Mouse (Mus musculus): ENCODE measurements around the gene Nkpd1.
"Not testable (repeated sequence)": the region's sequence is repeated elsewhere in the genome, so short reads cannot be mapped to it uniquely, and the experiment has no call there.

Gene Nkpd1

GRCm38 (mm10) chr7:19506326-19506725, 11.3 kb upstream of the Nkpd1 start:
- no peak for DNase-seq (ENCODE audit: low read depth, low spot score)

DNA sequence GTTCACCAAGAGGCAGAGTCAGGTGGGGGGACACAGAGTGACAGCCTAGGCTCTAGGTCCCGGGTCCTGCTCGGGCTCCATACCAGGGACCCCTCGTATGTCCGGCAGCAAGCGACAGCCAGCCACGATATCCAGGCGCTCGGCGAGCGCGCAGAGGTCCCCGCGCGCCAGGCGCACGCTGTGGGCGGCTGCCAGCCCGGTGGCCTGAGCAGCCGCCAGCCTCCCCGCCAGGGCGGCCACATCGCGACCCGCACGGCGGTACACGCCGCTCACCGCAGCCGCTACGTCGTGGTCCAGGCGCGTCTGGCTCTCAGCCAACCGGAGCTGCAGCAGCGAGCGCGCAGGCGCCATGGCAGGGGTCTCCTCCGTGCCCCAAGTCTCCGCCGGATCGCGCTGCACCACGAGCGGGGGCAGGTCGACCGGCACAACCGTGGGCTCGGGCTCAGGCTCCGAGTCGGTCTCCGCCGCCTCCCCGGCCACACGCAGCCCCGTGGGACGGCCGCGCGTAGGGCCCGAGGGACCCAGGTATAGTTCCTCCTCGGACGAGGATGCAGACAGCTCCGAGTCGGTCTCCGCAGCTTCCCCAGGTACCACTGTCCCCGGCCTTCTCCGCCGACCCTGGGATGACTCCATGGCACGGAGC, 10.5 kb upstream of the Nkpd1 start:
- DNase-seq (ENCODE audit: low read depth, low spot score), result no peak

DNA sequence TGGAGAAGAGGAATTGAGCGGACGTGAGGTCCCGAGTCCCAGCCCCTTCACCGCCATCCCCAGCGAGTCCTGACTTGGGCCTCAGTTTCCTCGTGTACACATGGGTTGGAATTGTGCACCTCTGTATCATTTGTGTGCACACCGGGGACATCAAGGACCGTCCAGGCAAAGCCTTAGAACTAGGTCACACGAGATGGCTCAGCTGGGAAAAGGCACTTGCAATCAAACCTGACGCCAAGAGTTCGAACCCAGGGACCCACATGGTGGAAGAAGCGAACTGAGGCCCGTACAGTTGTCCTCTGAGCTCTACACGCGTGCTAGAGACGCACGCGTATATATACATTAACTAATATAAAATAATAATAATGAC, 10.0 kb upstream of the Nkpd1 start:
- DNase-seq (ENCODE audit: low read depth, low spot score), result no peak

GRCm38 (mm10) chr7:19508150-19508923, 9.3 kb upstream of the Nkpd1 start, which contains the start of the genes Bloc1s3 and Trappc6a:
Bloc1s3 (minus strand) TSS chr7:19508367.
Trappc6a (plus strand) TSS chr7:19508395.
- peak; percentile 90 for DNase-seq (ENCODE audit: low read depth, low spot score)

DNA sequence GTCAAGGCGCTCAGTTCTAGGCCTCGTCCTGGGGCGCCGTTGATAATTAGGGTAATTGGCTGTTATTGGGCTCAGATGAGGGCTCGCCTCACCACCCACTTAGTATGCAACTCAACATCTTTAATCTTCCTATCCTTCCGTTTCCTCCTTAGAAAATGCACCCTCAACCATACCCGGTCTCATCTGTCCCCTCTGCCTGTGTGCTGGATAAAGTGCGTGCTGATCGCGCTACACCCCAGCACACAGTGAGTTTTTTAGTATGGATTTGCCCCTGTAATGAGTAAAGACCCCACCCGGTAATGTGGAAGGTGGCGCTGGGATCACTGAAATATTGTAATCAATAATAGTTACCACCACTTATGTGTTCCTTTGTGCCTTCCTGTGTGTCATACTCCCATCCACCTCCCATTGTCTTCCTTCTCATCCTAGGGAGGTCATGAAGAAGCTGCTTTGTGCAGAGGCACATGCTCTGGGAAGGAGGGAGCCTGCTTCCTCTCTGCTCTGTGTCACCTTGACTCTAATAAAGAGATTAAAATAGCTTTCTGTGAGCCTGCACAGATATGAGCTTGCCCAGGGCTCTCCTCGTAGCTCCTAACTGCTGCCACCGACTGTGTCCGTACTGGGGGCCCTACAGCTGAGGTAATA, 8.6 kb upstream of the Nkpd1 start:
- no peak for DNase-seq (ENCODE audit: low read depth, low spot score)

- no peak for DNase-seq (ENCODE audit: low read depth, low spot score)
These were observed 7.9 kb upstream of the Nkpd1 start for GRCm38 (mm10) chr7:19509786-19510185.

DNA sequence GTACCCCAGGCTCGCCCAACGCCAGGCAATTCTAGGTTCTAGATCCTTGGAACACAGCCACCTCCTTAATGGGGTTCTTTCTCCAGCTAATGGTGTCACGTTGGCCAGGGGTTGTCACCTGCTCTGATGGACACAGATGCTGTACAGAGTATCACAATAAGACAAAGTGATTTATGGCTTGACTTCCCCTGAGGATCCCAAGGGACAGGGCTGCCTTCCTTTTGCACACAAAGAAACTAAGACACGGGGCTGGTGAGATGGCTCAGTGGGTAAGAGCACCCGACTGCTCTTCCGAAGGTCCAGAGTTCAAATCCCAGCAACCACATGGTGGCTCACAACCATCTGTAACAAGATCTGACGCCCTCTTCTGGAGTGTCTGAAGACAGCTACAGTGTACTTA, 5.7 kb upstream of the Nkpd1 start:
- DNase-seq (ENCODE audit: low read depth, low spot score), result not testable (repeated sequence)

- DNase-seq (ENCODE audit: low read depth, low spot score), result no peak
These were observed 5.3 kb upstream of the Nkpd1 start for GRCm38 (mm10) chr7:19512353-19512752.

DNA sequence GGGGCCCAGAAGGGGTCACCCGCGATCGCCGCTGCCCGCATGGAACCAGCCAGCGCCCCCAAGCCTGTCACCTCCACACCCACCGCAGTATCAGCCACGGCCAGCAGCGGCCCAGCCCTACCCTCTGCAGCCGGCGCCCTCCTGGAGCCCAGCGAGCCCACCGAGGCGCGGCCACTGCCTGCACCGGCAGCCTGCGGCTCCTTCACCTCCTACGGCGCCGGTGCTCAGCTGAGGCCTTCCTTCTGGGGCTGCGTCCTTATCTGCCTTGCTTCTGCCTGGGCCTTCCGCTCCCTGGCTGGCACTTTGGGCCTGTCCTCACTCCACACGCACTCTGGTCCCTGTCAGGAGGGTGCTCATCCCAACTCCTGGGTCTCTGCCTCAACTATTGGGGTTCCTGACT, 2.4 kb downstream of the Nkpd1 start:
- DNase-seq (ENCODE audit: low read depth, low spot score), result no peak

- no peak for DNase-seq (ENCODE audit: low read depth, low spot score)
These were observed 5.5 kb downstream of the Nkpd1 start for GRCm38 (mm10) chr7:19523017-19523756.

DNA sequence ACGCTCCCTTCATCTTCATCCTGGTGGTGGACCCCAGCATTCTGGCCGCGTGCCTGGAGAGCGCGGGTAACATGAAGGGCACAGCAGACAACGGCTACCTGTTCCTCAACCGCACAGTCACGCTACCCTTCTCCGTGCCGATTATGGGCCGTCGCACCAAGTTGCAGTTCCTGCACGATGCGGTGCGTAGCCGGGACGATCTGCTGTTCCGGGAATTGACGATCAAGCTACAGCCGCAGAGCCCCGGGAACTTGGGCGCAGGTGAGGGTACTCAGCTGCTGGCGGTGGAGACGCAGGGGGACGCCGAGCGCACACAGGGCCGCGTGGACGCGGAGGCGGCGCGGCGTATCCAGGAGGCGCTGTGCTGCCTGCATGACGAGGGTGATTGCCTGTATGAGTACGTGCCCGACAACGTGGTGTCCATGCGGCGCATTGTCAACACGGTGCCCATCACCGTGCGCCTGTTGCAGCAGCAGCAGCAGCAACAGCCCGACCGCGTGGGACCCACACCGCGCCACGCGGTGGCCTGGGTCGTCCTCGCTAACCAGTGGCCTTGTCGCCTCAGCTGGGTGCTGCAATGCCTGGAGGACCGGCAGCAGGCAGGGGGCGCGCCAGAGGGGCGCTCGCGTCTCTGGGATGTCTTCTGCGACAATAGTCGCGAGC, 6.2 kb downstream of the Nkpd1 start:
- no peak for DNase-seq (ENCODE audit: low read depth, low spot score)

DNA sequence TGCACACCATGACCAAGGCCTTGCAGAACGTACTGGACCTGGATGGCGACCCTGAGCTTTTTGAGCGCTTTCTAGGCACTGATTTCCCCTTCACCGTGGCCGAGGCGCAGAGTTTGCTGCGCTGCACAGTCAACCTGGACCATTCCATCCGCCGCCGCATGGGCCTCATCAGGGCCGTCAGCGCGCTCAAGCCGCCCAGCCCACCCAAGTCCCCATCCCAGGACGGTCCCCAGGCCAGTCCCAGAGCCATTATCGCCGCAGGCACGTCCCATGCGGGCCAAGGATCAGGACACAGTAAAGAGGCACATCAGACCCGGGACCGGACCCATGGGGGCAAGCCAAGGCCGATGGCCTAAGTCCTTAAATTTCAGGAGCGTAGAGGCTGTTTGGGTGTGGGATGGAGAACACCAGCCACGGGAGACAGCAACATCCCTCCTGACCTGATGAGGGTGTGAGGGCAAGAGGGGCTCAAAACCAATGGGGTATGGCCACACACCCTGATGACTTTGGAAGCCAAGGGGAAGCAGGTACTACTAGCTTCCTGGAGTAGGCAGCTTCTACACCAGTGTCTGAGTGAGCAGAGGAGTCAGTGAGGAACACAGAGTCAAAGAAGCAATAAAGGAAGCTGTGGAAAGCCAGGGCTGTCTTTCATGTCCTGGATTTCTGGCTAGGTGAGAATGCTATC, 6.9 kb downstream of the Nkpd1 start:
- no peak for DNase-seq (ENCODE audit: low read depth, low spot score)

DNA sequence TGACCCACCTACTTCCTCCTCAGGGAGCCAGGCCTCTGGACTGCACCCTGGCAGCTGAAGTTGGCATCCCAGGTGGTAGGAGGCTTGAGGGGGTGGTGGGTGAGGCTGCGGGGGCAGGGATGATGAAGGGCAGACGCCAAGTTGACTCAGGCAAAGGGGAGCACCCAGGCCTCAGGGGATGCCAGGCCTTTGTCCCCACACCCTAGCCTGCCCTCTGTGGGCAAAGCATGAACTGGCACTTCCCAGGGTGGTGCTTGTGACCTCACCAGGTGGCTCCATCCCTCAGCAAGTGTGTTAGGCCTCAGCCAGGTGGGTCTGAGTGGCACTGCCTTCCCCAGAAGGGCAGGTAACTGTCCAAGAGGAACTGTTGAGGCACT, 7.5 kb downstream of the Nkpd1 start:
- DNase-seq (ENCODE audit: low read depth, low spot score), result no peak

DNA sequence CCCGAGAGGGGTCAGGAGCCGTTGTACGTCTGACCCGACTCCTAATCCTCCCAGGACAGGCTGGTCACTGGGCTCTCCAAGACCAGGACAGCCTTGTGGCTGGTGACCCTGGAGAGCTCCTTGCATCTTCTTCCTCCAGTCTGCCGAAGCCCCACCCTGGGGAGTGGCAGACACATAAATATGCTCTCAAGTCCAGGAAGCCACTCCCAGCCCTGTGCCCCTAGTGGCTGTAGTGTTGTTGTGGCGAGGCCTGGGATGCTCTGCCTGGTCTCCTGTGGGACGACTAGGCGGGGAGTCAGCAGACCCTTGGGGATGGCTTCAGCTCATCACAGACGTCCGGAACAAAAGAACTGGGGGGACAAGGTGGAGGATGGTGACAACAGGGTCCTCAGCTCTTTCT, 13.4 kb downstream of the Nkpd1 start:
- DNase-seq (ENCODE audit: low read depth, low spot score), result no peak

DNA sequence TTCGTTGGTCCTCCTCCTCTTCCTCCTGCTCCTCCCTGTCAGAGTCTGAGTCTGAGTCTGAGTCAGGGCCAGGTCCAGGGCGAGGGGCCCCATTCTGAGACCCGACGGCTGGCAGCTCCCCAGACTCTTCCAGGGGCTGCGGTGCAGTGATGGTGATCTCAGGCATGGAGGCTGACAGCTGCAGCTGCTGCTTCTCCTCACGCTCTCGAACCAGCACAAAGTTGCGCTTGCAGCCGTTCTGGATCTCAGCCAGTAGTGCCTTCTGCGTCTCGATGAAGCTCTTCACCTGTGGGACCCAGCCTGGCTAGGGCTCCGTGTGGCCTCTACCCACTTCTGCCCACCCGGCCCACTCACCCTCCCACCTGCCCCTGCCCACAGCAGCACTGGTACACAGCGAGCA, 14.6 kb downstream of the Nkpd1 start:
- DNase-seq (ENCODE audit: low read depth, low spot score), result no peak

DNA sequence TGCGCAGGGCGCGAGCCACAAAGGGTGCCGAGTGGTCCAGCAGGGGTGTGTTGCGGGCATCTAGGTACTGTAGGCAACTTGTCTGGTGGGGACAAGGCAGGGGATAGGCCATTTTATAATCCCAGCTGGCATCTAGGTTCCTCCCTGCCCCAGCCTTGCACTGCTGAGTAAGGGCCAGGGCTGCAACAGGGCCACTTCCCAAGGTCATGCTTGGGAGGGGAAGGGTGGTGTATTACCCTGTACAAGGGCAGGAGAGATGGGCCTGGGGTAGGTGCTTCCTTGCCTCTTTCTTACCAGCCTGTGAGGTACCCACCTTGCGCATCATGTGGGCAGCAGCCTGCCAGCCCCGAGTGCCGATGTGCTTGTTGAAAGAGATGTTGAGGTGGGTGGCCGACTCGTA, 17.0 kb downstream of the Nkpd1 start:
- no peak for DNase-seq (ENCODE audit: low read depth, low spot score)

DNA sequence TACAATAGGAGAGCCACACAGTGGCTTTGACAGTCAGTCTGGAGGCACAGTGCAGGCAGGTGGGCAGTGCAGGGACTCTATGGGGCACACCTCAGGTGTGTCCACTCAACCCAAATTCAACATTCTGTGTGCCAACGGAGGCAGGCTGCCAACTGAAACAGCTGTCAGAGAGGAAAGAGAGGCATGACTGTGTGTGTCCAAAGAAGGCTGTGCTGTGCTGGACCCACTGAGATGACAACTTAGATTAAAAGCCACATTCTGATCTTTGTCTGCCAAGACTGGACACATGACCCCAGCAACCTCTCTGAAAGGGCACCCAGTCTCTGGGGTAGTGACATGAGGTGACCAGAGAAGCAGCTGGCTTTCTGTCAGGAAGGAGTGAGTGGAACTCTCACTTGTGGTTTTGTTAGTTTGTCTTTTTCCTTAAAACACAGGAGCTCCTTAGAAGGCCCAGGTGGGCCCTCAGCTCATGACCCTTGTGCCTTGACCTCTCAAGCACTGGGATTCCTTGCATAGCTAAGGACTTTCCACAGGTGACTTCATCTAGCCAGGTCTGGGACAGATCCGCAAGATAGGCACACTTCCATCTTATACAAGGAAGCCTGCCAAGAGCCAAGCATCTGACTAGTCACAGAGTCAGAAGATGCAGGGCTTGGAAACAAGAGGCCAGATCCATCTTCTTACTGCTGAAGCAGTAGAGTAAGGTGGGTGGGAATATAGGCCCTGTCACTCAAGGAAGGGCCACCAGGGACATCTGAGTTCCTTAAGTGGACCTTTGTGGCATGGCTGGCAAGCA, 23.3 kb downstream of the Nkpd1 start:
- no peak for DNase-seq (ENCODE audit: low read depth, low spot score)

DNA sequence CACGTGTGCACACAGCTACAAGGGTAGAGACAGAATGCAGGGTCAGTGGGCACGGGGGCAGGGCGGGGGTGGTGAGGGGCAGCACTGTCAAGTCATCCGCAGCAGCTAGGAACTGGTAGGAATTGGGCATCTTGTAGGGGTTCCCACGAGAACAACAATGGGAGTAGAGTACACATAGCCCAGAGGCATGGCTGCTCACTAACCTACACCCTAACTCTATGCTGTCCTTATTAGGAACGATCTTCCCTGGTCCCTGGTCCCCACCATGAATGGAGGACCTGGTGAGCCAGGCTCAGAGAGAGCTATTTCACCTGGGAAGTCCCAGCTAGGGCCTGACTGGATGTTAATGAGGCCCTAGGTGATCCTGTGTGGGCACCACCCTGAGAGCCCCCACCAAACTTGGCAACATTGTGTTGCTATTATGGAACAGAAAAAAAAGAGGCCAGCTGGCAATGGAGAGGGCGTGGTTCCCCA, 24.1 kb downstream of the Nkpd1 start:
- no peak for DNase-seq (ENCODE audit: low read depth, low spot score)

DNA sequence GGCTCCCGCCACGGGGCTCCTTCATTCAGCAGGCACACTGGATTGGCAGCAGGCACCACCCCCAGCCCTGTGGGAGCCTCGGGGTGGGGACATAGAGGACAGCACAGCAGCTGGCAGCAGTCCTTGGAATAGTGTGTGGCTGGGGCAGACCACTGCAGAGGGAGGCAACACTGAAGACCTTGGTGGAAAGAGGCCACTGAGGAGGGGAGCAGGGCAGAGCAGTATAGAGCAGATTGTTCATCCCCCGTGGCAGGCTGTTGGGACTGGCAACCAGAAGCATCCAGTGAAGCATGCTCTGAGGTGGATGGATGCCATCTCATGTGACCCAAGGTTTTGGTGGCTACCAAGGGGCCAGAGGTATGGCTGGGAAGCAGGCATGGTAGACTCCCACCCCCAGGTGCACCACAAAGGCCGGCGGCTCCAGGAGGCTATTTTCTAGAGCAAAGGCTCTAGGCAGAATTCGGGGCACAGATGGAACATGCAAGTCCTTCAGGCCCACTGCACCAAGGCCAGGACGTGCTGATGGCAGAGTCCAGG, 24.6 kb downstream of the Nkpd1 start:
- DNase-seq (ENCODE audit: low read depth, low spot score), result no peak

GRCm38 (mm10) chr7:19543584-19543983, 25.9 kb downstream of the Nkpd1 start:
- DNase-seq (ENCODE audit: low read depth, low spot score), result no peak
